Mouse (Mus musculus) cerebellum, adult 9-11 months (tissue): ENCODE measurements around the gene Rbm4b.
"Not testable (repeated sequence)": the region's sequence is repeated elsewhere in the genome, so short reads cannot be mapped to it uniquely, and the experiment has no call there.

Source experiments
- DNase-seq: peaks from one replicate; pipeline ENCODE4 v3.0.0; 2022

Gene Rbm4b

DNA sequence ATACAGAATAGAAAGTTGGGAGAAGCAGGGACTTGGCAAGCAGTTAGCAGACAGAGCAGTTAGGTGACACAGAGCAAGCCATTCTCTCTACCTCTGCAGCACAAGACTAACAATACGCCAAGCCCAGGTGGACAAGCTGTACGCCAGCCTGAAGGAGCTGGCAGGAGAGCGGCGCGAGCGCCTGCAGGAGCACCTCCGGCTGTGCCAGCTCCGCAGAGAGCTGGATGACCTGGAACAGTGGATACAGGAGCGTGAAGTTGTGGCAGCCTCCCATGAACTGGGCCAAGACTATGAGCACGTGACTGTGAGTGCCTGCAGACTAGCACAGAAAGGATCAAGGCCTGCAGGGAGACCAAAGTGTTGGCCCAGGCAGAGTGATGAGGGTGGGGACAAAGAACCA, 10.6 kb upstream of the Rbm4b start:
- peak; percentile 83 for DNase-seq

DNA sequence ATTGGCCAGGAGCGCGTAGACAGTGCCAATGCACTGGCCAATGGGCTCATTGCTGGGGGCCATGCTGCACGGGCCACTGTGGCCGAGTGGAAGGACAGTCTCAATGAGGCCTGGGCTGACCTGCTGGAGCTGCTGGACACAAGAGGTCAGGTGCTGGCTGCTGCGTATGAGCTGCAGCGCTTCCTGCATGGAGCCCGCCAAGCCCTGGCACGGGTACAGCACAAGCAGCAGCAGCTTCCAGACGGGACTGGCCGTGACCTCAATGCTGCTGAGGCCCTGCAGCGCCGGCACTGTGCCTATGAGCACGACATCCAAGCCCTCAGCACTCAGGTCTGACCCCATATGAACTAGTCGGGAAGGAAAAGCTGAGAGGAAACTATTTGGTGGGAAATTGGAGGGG, 9.7 kb upstream of the Rbm4b start:
- peak; percentile 88 for DNase-seq

DNA sequence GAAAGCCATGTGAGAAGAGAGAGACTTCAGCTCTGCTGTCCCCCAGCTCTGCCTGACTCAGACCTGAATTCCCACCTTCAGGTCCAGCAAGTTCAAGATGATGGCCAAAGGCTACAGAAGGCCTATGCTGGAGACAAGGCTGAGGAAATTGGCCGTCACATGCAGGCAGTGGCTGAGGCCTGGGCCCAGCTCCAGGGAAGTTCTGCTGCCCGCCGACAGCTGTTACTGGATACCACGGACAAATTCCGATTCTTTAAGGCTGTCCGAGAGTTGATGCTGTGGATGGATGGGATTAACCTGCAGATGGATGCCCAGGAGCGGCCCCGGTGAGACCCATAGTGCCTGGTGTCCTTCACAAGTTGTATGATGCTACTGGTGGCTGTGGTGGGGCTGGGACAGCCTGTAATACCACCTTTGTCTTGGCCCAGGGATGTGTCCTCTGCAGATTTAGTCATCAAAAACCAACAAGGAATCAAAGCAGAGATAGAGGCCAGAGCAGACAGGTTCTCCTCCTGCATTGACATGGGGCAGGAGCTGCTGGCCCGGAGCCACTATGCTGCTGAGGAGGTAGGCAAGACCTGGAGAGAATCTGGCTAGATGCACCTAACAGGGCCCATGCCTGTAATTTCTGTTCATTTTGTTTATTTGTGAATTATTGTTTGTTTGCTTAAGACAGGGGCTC, 8.5 kb upstream of the Rbm4b start:
- DNase-seq, result peak; percentile 60

GRCm38 (mm10) chr19:4748493-4748892, 7.8 kb upstream of the Rbm4b start:
- no peak for DNase-seq

DNA sequence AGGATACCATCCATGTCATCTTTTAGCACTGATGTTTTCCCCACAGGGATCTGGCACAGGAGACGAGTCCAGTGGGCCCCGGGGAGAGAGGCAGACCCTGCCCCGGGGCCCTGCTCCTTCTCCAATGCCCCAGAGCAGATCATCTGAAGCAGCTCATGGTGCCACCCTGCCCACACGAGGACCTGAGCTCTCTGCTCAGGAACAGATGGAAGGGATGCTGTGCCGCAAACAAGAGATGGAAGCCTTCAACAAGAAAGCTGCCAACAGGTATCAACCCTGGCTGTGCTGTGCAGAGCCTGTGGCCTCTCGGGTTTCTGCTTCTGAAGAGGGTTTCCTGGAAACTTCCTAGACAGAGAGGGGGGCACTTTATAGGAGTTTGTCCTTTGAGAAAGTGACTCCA, 6.3 kb upstream of the Rbm4b start:
- peak; percentile 67 for DNase-seq

DNA sequence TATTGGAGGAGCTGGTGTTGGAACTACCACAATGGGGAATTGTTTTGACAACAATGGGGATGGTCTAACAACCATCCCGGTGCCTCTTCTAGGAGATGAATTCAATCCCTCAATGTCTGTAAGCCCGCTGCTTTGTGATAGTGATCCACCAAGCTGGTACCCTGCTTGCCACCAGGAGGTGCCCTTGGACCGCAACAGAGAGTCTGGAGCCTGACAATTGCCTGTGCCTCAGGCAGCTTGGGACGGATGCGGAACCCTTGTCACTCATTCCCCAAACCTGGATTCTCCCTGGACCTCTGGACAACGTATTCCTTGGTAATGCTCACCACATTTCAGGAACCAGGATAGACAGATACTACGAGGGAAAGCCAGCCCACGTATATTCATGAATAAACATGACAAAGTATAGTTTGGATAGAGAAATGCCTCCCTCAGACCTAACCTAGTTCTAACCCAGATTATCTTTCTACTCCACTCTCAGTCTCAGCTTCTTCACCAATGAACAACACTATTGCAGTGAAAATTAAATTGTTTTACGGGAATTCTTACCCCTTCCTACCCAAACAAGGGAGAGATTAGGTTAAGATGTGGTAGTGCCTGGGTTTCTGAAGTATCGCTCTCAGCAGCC, 618 bp upstream of the Rbm4b start:
- DNase-seq, result peak; percentile 91

DNA sequence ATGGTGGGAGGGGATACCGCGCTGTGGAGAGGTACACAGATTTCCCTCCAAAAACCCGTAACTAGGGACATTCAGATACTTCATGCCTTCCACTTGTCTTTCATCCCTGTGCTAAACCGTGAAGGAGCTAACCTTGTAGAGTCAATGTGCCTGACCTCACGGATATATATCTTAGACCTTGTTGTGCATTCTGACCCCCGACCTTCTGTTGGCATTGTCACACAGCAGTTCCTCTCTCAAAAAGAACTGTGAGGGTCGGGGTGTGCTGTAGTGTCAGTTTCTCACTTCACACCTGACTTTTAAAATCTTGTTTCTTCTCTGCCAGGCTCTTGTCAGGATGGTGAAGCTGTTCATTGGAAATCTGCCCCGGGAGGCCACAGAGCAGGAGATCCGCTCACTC, 624 bp downstream of the Rbm4b start:
- no peak for DNase-seq

DNA sequence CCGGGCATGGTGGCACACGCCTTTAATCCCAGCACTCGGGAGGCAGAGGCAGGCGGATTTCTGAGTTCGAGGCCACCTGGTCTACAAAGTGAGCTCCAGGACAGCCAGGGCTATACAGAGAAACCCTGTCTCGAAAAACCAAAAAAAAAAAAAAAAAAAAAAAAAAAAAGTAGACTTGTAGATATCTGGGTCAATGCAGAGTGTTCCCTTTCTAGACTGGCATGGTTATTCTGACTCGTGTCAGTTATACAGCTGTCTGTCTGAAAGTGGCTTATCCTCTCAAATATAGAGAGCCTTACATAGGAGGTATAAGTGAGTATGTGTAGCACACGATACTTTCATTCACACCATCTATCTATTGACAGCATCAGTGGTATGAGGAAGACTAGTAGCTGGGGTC, 4.2 kb downstream of the Rbm4b start:
- DNase-seq, result not testable (repeated sequence)

DNA sequence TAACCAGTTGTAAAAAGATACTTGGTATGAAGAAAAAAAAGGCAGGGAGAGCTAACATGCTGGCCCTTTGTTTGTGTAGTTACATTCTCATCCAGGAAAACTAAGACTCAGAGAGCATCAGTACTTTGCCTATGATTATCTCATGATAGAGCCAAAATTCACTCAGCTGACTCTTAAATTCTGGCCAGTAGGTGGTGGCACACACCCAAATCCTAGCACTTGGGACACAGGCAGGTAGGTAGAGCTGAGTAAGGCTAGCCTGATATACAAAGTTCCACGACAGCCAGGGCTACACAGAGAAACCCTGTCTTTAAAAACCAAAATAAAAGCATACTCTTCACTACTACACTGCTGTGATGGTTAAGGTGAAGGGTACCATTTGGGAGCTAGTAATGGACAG, 6.6 kb downstream of the Rbm4b start:
- DNase-seq, result peak; percentile 57

DNA sequence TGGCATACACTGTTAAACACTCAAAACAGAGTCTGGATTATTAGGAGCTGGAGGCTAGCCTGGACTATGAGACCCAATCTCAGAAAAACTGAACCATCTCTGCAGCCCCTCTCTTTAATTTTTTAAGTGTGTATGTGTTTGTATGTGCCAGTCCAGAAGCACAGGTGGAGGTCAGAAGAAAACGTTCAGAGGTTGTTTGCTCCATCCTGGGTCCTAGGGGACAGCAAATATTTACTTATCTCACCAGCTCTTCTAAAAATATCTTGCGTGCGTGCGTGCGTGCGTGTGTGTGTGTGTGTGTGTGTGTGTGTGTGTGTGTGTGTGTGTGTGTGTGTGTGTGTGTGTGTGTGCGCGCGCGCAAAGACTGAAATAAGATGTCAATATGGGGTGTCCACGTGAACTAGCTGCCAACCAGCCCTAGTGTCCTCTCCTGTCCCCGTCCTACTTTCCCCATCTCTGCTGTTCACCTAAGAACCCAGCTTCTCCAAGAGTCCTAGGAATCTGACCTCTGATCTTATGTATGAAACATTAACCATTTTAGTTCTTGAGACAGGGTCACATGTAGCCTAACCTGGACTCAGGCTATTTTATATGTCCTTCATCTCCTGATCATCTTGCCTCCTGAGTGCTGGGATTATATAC, 11.3 kb downstream of the Rbm4b start:
- no peak for DNase-seq

DNA sequence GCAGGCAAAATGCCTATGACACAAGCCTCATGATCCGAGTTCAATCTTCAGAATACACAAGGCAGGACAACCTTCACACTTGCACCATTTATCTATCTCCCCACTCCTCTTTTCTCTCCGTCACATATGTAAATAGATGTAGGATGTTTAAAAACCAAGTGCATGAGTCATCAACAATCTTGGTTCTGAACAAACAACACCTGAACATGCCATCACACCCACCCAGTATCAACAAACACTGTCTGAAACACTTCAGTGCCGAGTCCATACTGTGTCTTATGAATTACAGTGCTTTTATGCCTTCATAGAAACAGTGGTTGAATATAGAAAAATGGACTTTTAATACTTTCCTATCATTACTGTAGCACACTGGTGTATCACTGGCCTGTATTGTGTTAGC, 16.5 kb downstream of the Rbm4b start:
- DNase-seq, result no peak

DNA sequence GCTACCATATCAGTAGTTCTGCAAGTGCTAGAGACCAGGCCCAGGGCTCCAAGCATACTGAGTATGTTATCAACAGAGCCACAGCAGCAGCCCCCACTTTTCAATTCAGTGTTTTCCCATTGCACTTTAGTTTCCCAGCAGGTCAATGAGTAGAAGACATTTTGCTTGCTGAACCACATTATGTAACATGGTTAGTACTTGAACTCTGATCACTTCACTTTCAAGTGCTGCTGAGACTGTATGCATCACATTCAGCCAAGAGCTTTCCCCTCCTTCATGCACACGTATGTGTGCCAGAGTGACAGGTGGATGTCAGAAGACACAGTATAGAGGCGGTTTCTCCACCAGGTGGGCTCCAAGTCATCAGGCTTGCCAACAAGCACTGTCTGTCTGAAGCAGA, 26.6 kb downstream of the Rbm4b start:
- DNase-seq, result no peak

- DNase-seq, result no peak
Observed at GRCm38 (mm10) chr19:4785206-4785605, 28.9 kb downstream of the Rbm4b start.

- DNase-seq, result no peak
Observed at GRCm38 (mm10) chr19:4786313-4786712, 30.0 kb downstream of the Rbm4b start.

- DNase-seq, result no peak
Observed at GRCm38 (mm10) chr19:4793281-4793830, 37.1 kb downstream of the Rbm4b start.

- DNase-seq, result peak; percentile 99
Observed at GRCm38 (mm10) chr19:4793831-4794422, 37.6 kb downstream of the Rbm4b start, which contains the start of gene Rbm4. TSS of gene Rbm4 (minus strand) at chr19:4793901.

GRCm38 (mm10) chr19:4795929-4796328, 39.6 kb downstream of the Rbm4b start:
- no peak for DNase-seq

DNA sequence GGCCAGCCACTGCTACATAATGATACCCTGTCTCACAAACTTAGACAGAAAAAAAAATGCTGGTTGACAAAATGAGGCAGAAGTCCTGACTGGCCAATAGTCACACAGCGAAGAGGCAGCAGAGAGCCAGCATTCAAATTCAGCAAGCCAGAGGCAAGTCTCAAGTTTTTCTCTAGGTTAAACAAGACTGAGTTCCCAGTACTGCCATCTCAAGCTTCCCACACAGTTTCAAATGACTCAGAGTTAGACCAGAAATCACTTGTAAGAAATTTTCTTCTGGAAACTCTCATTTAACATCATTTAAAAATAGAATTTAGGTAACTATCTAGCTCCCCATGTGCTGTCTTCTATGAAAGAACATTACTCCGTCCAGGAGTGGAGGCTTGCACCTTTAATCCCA, 41.5 kb downstream of the Rbm4b start:
- no peak for DNase-seq

GRCm38 (mm10) chr19:4799083-4799482, 42.8 kb downstream of the Rbm4b start:
- no peak for DNase-seq

DNA sequence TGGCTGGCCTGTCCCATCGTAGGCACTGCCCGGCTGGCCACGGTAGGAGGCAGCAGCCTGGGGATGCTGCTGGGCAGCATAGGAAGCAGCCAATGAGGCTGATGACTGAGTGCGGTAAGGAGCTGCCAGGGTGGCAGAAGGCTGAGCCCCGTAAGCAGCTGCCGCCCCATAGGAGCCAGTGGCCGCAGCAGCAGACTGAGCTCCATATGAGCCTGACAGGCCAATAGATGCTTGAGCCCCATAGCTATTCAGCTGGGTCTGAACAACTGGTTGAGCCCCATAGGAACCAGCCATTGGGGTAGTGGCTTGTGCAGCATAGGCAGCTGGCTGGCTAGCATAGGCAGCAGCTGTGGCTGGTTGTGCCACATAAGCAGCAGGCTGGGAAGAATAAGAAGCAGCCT, 46.4 kb downstream of the Rbm4b start:
- DNase-seq, result peak; percentile 71

GRCm38 (mm10) chr19:4803283-4803682, 47.0 kb downstream of the Rbm4b start:
- no peak for DNase-seq

DNA sequence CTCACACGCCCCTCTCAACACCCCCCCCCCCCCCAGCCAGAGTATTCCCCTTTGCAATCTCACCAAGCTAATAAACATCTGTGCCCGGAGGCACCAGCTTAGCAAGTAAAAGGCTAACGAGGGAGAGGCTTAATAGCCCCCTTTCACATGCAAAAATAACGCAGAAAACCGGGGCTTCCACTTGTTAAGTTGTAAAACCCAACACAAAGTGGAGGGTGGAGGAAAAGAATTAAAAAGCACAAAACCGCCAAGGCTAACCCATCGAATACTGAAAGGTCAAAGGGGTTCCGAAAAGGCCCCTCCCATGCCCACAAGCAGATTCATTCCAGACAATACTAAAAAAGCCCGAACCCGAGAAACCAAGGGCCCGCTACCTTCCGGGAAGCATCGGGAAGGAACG, 54.0 kb downstream of the Rbm4b start:
- no peak for DNase-seq

- DNase-seq, result no peak
Observed at GRCm38 (mm10) chr19:4810746-4811062, 54.4 kb downstream of the Rbm4b start.
